Mouse (Mus musculus) megakaryocyte, embryonic 14.5 days (primary cell): ENCODE results near the gene Irx5.

Experiments used
- FLI1 ChIP-seq: IDR thresholded peaks from 2 replicates; pipeline ENCODE4 v1.6.1; 2012; ENCODE audit warnings: low read length, inconsistent platforms, mixed read lengths
- GATA1 ChIP-seq: IDR thresholded peaks from 3 replicates; pipeline ENCODE4 v1.6.1; 2012; ENCODE audit warnings: mixed read lengths, low read length, inconsistent platforms, borderline replicate concordance

DNA sequence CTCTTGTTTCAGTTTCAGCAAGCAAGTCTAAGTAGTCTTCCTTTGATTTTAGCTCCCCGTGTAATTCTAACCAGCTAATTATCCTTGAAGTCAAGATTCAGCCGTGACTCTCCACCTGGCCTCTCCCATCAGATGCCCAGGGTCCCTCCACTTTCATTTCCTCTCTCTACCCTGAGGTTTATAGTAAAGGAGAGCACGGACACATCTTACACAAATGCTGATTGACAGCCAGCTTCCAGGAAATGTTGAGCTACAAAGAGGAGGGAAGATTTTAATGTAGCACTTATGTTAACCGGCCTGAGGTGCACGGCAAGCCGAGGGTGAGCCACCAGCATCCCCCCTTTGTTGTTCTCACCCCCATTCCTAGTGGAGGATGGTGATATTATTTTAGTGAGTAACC lies 4.0 kb upstream of the Irx5 start:
- TF ChIP-seq GATA1 (no peak), FLI1 (no peak)
